Mouse (Mus musculus): ENCODE measurements around the gene Krtap5-1. TPM values are rescaled to one million over a fixed set of nuclear protein-coding genes. Genes with fewer than 3 reads are reported as not detected.

Gene Krtap5-1
- not detected in 2 replicates for polyA plus RNA-seq (2015; fragmentation: Nextera tagmentation; extraction: Ambion mirVana)

GRCm38 (mm10) chr7:142297018-142297417 is at the start of gene Krtap5-1:
Gene Krtap5-1, minus strand, starts transcription at chr7:142297118.

DNA sequence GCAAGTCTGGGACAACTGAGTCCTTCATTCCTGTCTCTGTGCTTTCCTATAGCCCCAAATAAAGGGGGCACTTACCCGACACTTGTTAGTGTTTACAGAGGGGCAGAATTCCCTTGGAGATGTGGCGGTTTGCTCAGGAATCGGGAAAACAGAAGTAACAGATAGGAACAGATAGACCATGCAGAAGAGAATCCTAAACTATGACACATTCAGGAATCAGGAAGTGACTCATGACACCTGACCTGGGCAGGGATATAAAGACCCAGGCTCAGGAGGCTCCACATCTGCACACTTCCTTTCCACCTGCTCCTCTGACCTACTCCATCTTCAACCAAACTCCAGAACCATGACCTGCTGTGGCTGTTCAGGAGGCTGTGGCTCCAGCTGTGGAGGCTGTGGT is 6.3 kb upstream of the Krtap5-1 start, which contains the start of gene Krtap5-4:
TSS of gene Krtap5-4 (plus strand) at position 301 of the 400 bp plus-strand sequence.

DNA sequence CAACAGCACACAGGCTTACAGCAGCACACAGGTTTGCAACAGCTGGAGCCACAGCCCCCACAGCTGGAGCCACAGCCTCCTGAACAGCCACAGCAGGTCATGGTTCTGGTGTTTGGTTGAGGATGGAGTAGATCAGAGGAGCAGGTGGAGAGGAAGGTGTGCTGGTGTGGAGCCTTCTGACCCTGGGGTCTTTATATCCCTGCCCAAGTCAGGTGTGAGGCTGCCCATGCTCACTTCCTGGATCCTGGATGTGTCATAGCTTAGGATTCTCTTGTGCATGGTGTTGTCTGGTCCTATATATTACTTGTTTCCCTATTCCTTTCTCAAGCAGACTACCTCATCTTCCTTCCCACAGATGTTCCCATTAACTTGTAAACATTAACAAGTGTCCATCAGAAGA is 22.7 kb downstream of the Krtap5-1 start, which contains the start of gene Gm4559:
TSS of gene Gm4559 (minus strand) at position 101 of the 400 bp plus-strand sequence.

DNA sequence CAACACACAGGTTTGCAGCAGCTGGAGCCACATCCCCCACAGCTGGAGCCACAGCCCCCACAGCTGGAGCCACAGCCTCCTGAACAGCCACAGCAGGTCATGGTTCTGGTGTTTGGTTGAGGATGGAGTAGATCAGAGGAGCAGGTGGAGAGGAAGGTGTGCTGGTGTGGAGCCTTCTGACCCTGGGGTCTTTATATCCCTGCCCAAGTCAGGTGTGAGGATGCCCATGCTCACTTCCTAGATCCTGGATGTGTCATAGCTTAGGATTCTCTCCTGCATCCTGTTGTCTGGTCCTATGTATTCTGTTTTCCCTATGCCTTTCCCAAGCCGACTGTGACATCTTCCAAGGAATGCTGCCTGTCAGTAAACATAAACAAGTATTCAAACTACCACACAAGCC is 38.7 kb downstream of the Krtap5-1 start, which contains the start of gene Gm2431:
TSS of gene Gm2431 (minus strand) at position 101 of the 400 bp plus-strand sequence.

Other genes starting within 250 kb of the Krtap5-1 start
- 70.3 and 97.4 TPM in 2 replicates for gene Mob2, start 236.1 kb downstream of the Krtap5-1 start, polyA plus RNA-seq (2015; fragmentation: Nextera tagmentation; extraction: Ambion mirVana)
- 10.1 and 15.8 TPM in 2 replicates for gene Dusp8, start 201.3 kb downstream of the Krtap5-1 start, polyA plus RNA-seq (2015; fragmentation: Nextera tagmentation; extraction: Ambion mirVana)
- not detected in 2 replicates for gene Gm45618, start 176.4 kb downstream of the Krtap5-1 start, polyA plus RNA-seq (2015; fragmentation: Nextera tagmentation; extraction: Ambion mirVana)
- gene Gm39115, start 161.1 kb downstream of the Krtap5-1 start, polyA plus RNA-seq (2015; fragmentation: Nextera tagmentation; extraction: Ambion mirVana), result not detected in 2 replicates
- gene Gm45337, start 152.5 kb downstream of the Krtap5-1 start, polyA plus RNA-seq (2015; fragmentation: Nextera tagmentation; extraction: Ambion mirVana), result not detected in 2 replicates
- gene Gm29735, start 140.0 kb downstream of the Krtap5-1 start, polyA plus RNA-seq (2015; fragmentation: Nextera tagmentation; extraction: Ambion mirVana), result not detected in 2 replicates
- not detected in 2 replicates for gene Gm4553, start 131.4 kb downstream of the Krtap5-1 start, polyA plus RNA-seq (2015; fragmentation: Nextera tagmentation; extraction: Ambion mirVana)
- gene Krtap5-2, start 121.1 kb downstream of the Krtap5-1 start, polyA plus RNA-seq (2015; fragmentation: Nextera tagmentation; extraction: Ambion mirVana), result not detected in 2 replicates
- not detected in 2 replicates for gene Gm10153, start 106.7 kb downstream of the Krtap5-1 start, polyA plus RNA-seq (2015; fragmentation: Nextera tagmentation; extraction: Ambion mirVana)
- gene Krtap5-3, start 95.8 kb downstream of the Krtap5-1 start, polyA plus RNA-seq (2015; fragmentation: Nextera tagmentation; extraction: Ambion mirVana), result not detected in 2 replicates
- not detected in 2 replicates for gene Gm7579, start 85.3 kb downstream of the Krtap5-1 start, polyA plus RNA-seq (2015; fragmentation: Nextera tagmentation; extraction: Ambion mirVana)
- gene Krtap5-5, start 67.1 kb downstream of the Krtap5-1 start, polyA plus RNA-seq (2015; fragmentation: Nextera tagmentation; extraction: Ambion mirVana), result not detected in 2 replicates
- gene Gm40460, start 56.0 kb downstream of the Krtap5-1 start, polyA plus RNA-seq (2015; fragmentation: Nextera tagmentation; extraction: Ambion mirVana), result not detected in 2 replicates
- gene Gm2431, start 38.8 kb downstream of the Krtap5-1 start, polyA plus RNA-seq (2015; fragmentation: Nextera tagmentation; extraction: Ambion mirVana), result not detected in 2 replicates
- not detected in 2 replicates for gene Gm4559, start 22.8 kb downstream of the Krtap5-1 start, polyA plus RNA-seq (2015; fragmentation: Nextera tagmentation; extraction: Ambion mirVana)
- gene Krtap5-4, start 6.4 kb upstream of the Krtap5-1 start, polyA plus RNA-seq (2015; fragmentation: Nextera tagmentation; extraction: Ambion mirVana), result not detected in 2 replicates
- gene Ifitm10, start 76.6 kb upstream of the Krtap5-1 start, polyA plus RNA-seq (2015; fragmentation: Nextera tagmentation; extraction: Ambion mirVana), result 8.8 and 9.5 TPM in 2 replicates
- gene Gm49369, start 85.5 kb upstream of the Krtap5-1 start, polyA plus RNA-seq (2015; fragmentation: Nextera tagmentation; extraction: Ambion mirVana), result 2.9 TPM in 1 of 2 replicates, not detected in the other
- 448 and 665 TPM in 2 replicates for gene Ctsd, start 90.9 kb upstream of the Krtap5-1 start, polyA plus RNA-seq (2015; fragmentation: Nextera tagmentation; extraction: Ambion mirVana)
- gene Syt8, start 137.7 kb upstream of the Krtap5-1 start, polyA plus RNA-seq (2015; fragmentation: Nextera tagmentation; extraction: Ambion mirVana), result 0.99 TPM in 1 of 2 replicates, not detected in the other
- gene Tnni2, start 144.7 kb upstream of the Krtap5-1 start, polyA plus RNA-seq (2015; fragmentation: Nextera tagmentation; extraction: Ambion mirVana), result 14.4 and 42.6 TPM in 2 replicates
- 34.1 and 44.4 TPM in 2 replicates for gene Lsp1, start 163.7 kb upstream of the Krtap5-1 start, polyA plus RNA-seq (2015; fragmentation: Nextera tagmentation; extraction: Ambion mirVana)
- gene Tnnt3, start 201.7 kb upstream of the Krtap5-1 start, polyA plus RNA-seq (2015; fragmentation: Nextera tagmentation; extraction: Ambion mirVana), result 11.5 and 54.4 TPM in 2 replicates
- 18.5 and 18.8 TPM in 2 replicates for gene Mrpl23, start 235.6 kb upstream of the Krtap5-1 start, polyA plus RNA-seq (2015; fragmentation: Nextera tagmentation; extraction: Ambion mirVana)

All from adrenal gland, postnatal 0 days (tissue).